Mouse (Mus musculus): ENCODE measurements around the gene Rbm20.

Gene Rbm20

DNA sequence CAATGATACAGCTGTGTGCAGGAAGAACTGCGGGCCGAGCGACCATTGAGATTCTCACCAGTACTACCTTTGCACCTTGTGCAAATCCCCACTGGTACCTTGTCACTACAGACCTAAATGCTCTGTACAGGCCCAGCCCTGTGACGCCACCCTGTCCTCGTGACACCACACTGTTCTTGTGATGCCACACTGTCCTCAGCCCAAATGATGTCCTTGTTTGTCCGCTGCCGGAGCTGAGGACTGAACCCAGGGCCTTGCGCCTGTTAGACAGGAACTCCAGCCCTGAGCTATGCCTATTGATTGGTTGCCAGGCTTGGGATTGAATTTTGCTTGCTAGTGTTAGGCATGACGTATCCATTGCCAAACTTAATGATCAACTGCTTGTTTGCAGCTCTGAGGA lies 40.3 kb downstream of the Rbm20 start:
- no peak for DNase-seq (ENCODE audit: low spot score in 2 of 2)

DNA sequence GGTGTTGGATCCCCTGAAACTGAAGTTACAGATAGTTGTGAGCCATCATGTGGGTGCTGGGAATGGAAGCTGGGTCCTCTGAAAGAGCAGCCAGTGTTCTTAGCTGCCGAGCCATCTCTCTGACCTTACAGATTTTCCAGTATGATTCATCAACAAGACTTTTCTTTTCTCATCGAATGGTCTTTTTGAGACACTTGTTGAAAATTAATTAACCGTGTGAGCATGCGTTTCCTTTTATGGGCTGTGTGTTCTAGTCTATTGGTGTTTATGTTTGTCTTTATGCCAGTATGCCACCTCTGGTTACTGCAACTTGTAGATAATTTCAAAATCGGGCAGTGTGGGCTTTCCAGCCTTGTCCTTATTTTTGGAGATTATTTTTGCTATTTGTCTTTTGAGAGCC lies 45.1 kb downstream of the Rbm20 start:
- DNase-seq (ENCODE audit: low spot score in 2 of 2), result no peak

DNA sequence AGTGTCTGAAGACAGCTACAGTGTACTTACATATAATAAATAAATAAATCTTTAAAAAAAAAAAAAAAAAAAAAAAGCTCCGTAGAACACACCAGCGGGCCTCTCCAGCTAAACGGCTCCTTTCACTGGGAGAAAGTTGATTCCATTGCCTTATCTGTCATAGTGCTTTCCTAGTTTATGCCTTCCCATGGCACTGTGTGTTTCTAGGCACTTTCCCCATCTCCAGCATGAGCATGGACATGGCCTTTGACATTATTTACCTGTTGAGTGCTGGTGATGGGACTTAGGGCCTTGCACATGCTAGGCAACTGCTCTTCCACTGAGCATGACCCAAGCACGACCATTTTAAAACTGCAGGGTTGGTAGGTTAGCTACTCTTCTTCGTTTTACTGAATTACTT lies 46.9 kb downstream of the Rbm20 start:
- DNase-seq (ENCODE audit: low spot score in 2 of 2), result no peak

DNA sequence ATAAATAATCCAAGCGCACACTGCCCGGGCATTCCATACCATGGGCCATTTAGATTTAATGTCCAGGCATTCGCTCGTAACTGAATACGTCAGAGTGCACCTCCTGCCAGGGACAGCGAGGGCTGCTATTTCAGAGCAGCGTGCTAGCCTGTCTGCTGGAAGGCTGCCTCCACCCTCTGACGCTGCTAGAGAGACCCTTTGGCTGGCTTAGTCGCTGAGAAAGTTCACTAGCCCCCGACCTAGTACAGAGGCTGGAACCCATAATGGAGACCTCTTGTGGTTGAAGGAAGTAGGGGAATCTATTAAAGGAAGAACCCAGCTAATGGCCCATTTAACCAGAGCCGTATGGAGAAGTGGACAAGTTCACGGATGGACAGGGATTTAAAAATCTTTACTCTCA lies 49.2 kb downstream of the Rbm20 start:
- DNase-seq (ENCODE audit: low spot score in 2 of 2), result no peak

DNA sequence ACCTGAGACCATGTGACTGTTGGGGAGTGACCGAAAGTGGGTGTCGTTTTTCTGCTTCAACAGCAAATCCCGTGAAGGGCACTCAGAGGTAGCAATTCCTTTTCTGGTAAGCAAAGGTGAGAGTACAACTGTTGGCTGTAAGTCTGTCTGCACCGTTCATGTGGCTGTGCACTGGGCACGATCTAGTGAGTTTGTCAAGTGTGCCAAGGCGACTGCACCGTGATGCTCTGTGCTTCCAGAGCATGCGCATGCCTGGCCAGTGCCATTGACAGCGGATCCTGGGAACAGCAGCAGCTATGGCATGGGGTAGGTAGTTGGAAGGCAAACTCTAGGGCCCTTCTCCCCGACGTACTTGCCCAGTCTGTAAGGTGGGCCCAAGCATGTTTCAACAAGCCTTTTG lies 49.6 kb downstream of the Rbm20 start:
- no peak for DNase-seq (ENCODE audit: low spot score in 2 of 2)

DNA sequence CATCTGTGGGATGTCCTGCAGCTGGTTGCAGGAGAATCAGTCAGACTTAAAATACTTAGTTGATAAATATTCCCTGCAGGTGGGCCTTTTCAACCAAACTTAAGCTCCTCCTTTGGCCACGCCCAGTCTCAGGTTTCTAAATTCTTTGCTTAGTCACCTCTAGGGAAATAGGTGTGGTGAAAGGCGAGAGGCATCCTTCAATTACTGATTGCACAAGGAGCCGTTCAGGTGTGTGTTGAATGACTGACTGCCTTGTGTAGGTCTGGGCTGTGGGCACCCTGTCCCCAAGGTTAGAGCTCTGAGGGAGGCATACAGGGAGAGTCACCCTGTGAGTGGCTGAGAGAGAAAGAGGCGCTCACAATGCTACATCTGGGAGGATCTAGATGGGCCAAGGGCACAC lies 50.2 kb downstream of the Rbm20 start:
- no peak for DNase-seq (ENCODE audit: low spot score in 2 of 2)

DNA sequence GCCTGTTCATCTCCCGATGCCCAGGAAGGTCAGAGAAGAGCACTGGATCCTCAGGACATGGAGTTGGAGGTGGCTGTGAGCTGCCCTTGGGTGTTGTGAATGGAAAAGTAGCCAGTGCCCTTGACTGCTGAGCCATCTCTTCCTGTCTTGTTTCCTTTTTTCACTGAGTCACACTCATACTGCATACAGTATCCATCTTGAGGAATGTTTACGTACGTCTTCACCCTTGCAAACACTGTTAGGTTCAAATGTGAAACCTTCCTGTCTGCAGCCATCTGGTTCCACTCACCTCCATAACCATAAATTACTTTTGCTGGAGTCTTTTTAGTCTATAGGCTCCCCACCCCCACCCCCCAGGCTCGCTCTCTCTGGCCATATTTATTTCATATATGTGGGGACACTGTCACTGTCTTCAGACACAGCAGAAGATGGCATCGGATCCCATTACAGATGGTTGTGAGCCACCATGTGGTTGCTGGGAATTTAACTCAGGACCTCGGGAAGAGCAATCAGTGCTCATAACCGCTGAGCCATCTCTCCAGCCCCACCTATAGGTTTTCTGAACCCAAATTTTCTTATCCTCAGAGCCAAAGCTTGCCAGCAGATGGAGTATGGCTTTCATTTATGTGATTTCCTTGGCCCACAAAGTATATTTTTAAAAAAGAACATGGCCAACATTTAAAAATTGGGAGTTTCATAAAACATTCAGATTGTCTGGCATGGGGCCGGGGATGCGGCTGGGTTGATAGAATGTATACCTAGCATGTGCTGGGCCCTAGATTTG lies 51.0 kb downstream of the Rbm20 start:
- no peak for DNase-seq (ENCODE audit: low spot score in 2 of 2)

DNA sequence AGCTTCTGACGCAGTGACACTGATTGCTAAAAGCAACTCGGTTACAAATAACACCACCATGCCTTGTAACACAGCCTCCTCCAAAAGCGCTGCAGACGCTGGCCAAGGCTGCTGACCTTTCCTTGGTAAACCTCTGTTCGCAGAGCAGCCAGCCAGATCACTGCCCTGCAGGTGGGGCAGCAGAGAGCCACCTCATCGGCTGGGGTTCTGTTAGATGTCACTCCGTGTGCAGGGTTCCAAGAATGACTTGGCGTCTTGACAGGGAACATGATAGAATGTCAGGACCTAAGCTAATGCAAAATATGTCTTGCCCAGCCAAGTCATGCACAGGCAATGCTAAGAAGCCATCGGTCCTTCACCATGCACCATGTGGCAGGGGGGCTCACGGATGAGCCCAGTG lies 52.8 kb downstream of the Rbm20 start:
- no peak for DNase-seq (ENCODE audit: low spot score in 2 of 2)

DNA sequence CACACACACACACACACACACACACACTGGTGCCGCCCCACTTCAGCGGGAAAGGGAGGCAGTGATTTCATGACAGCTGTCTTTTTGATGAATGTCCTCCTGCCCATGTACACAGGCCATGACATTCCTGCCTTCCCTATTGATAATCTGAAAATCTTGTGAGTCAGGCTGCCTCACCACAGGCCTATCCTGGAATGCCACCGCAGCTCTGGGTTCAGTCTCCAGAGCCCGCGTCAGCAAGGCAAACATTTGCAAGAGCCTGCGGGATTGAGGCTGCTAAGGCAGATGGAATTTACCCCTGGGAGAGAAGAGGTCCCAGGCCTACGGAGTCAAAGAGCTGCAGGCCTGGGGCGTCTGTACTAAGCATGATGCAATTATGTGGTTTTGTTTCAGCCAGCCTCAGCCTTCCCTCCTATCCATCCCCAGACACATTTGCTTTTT lies 54.7 kb downstream of the Rbm20 start:
- DNase-seq (ENCODE audit: low spot score in 2 of 2), result no peak

DNA sequence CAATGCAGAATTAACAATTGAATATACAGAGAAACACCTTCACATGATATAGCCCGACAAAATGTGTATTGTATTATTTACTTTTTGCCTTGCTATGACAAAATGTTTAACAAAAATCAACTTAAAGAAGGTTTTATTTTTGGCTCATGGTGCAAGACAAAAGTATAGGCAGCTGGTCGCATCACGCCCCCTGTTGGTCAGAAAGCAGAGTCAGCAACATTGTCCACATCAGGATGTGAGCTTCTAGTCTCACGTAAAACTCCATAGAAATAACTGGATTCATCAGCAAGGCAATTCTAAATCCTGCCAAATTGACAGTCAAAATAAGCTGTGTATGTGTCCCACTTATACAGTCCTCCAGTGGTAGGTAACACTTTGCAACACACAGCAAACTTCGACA lies 57.7 kb downstream of the Rbm20 start:
- DNase-seq (ENCODE audit: low spot score in 2 of 2), result no peak

DNA sequence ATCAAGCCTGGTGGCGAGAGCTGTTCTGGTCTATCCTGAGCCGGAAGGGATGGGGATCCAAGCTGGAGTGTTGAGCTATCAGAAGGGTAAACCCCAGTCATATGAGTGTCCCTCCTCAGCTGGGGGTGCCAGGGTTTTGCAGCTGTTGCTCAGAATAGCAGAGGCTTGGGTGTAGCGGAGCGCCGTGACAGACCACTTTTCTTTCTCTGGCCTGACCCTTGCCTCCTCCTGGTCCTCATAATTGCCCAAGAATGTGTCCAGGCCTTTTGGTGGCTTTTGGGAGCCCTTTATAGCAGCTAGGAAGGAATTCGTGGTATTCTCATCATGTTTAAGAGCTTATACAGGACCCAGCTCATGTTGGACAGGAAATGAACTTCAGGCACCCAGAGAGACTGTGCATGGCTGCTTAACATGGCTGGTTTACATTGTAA lies 61.6 kb downstream of the Rbm20 start:
- no peak for DNase-seq (ENCODE audit: low spot score in 2 of 2)

DNA sequence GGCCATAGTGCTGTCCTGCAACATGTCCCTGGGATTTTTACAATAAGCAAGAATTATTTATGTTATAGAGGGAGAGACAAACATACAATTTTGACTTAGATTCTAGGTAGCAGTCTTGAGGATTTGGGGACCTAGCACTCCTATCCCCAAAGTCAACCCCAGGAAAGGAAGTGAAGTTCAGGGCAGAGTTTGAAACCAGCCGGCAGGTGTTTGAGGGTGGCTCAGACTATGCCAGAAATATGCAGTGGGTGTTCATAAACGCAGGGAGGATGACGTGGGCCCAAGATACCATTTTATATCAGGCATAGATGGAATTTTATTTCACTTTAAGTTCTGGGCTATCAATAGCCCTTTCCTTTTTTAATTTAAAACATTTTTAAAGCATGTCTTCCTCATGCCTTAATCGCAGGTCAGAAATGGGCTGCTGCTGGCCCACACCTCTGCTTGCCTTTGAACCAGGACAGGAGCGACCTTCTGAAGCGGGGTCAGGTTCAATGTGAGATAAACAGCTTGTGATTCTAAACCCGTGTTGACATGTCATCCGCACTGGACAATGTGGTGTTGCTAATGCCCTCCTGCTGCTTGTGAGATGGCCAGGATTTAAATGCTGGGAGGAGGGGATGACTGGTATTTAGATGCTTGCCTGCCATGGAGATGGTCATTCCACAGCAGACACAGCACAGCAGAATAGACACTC lies 62.6 kb downstream of the Rbm20 start:
- no peak for DNase-seq (ENCODE audit: low spot score in 2 of 2)

DNA sequence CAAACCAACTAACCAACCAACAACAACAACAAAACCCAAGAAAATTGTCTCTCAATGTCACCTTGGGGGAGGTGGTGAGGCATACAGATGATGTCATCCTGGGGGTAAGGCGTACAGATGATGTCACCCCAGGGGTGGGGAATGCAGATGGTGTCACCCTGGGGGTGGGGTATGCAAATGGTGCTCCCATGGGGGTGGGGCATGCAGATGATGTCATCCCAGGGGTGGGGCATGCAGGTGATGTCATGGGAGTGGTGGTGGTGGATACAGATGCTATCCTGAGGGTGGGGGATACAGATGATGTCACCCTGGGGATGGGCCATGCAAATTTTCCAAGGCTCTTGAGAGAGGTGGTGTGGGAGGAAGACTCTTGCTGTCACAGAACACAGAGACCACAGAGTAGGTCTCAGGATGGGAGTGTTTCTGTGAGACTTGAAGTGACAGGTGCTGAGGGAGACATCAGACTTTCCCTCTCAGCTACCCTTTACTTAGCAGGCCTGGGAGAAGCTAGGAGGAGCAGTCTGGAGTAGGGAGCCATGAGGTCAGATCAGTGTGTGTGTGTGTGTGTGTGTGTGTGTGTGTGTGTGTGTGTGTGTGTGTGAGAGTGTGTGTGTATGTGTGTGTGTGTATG lies 63.8 kb downstream of the Rbm20 start:
- DNase-seq (ENCODE audit: low spot score in 2 of 2), result no peak

DNA sequence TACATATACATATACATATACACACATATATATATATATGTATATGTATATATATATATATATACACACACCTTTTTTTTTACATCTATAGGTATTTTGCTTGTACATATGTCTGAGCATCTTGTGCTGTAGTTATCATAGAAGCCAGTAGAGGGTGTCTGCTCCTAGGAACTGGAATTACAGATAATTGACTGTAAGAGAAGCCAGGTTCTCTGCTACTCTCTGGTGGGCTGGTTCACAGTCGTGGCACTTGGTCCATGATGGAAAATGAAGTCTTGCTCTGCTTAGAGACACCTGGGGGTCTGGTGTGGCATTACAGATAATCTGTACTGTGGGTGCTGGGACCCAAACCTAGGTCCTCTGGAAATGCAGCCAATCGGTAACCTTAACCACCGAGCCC lies 64.8 kb downstream of the Rbm20 start:
- DNase-seq (ENCODE audit: low spot score in 2 of 2), result no peak

DNA sequence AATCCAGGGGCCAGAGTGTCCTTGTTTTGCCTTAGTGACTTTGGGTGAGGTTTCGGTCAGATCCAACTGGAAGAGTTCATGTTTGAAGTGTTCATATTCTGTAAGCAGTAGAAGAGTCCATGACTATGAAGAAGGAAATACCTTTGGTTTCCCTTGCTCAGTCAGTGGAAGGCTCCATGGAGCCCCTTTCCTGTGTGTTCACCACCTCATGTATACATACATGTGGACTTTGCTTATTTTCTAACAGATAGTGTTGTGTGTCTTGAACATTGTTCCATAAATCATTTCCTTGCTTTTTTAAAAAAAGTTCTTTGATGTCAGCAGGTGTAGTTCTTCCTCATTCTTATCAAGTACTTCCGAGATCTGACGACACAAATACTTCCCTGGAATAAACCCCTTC lies 68.2 kb downstream of the Rbm20 start:
- DNase-seq (ENCODE audit: low spot score in 2 of 2), result no peak

DNA sequence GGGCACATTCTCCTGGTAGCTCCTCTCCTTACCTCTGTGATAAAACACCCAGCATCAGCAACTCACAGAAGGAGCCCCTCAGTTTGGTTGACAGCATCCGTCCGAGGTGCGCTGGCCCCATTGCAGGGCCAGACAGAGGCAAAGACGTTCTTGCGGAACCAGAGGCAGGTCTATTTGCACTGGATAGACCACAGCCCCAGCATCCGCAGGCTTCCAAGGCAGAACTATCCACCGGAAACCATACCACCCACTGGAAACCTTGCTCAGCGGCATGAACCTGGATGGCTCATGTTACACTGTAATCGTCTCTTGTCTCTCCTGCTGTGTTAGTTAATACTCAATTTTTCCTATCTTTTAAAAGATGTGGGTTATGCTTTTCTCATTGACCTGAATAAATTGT lies 69.0 kb downstream of the Rbm20 start:
- DNase-seq (ENCODE audit: low spot score in 2 of 2), result no peak

DNA sequence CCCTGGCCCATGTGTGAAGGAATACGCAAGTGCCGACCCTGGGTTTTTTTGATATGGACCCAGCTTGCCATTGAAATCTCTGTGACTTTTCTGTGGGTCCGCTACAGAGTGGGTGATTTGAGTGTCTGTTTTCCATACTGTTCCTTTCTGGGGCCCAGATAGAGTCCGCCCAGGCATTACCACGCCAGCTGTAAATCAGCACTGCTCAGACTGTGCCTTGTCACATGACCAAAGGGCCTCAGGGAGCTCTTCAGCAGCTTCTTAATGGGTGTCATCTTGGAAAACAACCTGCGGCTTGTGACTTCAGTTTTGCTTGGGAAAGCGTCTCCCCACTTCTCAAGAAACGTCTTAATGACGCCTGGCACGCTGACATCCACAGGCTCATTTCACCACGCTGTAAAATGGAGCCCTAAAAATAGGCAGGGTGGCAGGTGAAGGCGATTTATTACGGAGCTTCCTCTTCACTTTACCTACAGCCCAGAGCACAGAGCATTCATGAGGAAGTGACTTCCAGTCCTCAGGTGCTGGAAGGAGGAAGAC lies 71.2 kb downstream of the Rbm20 start:
- no peak for DNase-seq (ENCODE audit: low spot score in 2 of 2)

DNA sequence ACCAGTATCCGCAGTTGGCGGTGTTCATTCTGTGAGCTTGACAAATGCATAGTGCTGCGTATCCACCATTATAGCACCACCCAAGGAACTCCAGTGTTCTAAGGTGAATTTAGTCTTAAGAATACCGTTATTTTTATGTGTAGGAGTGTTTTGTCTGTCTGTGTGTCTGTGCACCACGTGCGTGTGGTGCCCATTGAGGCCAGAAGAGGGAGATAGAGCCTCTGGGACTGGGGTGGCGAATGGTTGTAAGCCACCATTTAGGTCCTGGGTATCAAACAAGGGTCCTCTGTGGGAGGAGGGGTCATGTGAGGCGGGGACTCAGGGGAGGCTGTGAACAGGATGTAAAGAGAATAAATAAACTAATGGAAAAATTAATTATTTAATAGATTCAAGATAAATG lies 72.2 kb downstream of the Rbm20 start:
- no peak for DNase-seq (ENCODE audit: low spot score in 2 of 2)

DNA sequence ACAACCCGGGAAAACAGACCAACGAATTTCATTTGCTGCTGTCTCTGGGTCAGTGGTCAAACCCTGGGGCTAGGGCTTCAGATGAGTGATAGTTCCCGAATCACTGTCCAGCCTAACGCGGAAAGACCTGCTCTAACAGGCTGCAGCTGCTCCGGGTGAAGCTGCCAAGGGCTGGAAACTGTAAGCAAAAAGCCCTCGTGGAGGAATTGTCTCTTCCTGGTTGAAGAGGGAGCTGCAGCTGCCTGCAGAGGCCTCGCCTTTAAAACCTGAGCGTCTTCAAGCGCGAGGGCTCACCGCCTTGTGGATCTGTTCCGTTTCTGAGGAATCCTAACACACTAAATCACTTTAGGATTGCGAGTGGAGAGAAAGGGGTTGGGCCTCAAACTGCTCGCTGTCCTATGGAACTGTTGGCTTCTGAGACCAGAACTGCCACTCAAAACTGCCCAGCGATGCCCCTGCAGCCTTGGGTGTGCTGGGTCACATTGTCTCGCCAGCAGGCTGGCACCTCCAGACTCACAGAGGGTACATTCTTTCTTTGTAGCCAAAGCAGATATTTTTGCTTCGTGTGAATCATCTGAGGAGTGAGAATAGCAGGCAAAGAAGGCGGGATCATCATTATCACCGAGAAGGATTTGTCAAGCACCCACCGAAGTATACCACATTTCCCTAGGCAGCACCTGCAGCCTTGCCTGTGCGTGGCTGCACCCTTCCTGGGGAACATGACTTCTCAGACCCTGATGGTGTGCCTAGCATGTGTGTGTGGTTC lies 74.5 kb downstream of the Rbm20 start:
- DNase-seq (ENCODE audit: low spot score in 2 of 2), result no peak

DNA sequence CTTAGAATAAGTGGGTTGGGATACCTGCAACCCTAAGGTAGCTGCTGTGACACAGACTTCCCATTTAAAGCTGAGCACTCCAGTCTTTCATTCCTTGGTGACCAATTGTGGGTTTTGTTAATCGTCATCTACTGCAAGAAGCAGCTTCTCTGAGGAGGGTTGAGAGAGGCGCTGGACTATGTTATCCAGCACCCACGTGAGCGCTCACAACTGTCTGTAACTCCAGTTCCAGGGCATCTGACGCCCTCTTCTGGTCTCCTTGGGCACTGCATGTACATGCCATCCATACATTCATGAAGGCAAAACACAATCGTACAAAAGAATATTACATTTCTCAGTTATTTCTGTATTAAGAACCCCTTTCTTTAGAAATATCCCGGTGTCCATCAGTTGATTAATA lies 75.9 kb downstream of the Rbm20 start:
- no peak for DNase-seq (ENCODE audit: low spot score in 2 of 2)

DNA sequence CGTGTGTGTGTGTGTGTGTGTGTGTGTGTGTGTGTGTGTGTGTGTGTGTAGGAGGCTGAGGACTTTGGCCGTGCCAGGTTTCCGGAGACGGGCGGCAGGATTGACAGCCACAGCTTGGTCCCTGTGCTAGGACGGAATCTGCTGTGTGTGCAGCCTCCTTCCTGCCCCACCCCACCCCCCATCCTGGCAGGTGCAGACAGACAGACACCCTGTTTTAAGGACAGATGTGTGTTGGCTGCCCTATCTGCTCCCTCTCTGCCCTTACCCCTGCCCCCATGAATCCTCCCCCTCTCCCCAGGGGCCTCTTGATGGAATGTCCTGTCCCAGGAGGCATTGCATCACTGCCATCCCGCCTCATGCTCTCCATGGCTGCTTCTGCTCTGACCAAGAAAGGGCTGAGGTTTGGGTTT lies 77.3 kb downstream of the Rbm20 start:
- no peak for DNase-seq (ENCODE audit: low spot score in 2 of 2)

DNA sequence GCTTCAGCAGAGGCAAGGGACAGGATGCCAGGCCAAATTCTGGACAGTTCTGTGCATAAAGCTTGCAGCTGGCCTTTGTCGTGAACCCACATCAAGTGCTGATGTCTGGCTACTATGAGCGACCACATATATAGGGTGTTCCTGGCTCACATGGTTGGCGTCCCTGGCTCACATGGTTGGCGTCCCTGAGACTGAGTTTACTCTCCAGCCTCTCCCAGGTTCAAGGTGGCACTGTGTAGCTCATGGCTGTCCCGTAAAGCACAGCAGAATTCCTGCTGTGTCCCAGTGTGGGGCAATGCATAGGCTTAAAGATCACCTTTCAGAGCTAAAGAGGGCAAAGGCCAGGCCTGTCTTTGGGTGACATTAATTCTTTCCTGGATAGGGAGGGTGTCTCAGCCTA lies 78.2 kb downstream of the Rbm20 start:
- DNase-seq (ENCODE audit: low spot score in 2 of 2), result no peak
